Mouse (Mus musculus): ENCODE measurements around the gene Eif4e. TPM values are rescaled to one million over a fixed set of nuclear protein-coding genes. Genes with fewer than 3 reads are reported as not detected.

Gene Eif4e
- polyA plus RNA-seq, 1 experiment from 2014 or later: 326 TPM

GRCm38 (mm10) chr3:138530578-138531478, 4.8 kb downstream of the Eif4e start:
- Histone ChIP-seq H3K4me1 (replicated peaks; ENCODE audit: control insufficient read depth, insufficient read depth, low read length) (peaks cover 26% of the 10 kb centered on the region), H3K27ac (ENCODE audit: low read length) (0 out of 2 replicates have a peak overlapping the region, but pooled peaks have one; percentile 13), H3K36me3 (ENCODE audit: control insufficient read depth, insufficient read depth, low read length) (no peaks in the 10 kb centered on the region), H3K4me2 (ENCODE audit: low read depth, low read length) (no peak overlapping the region), H3K9ac (ENCODE audit: low read length) (no peak overlapping the region), H3K27me3 (ENCODE audit: control insufficient read depth, insufficient read depth, low read depth, low read length) (no peaks in the 10 kb centered on the region), H3K9me3 (ENCODE audit: control insufficient read depth, low read length) (no peaks in the 10 kb centered on the region), H3K4me3 (ENCODE audit: low read length) (no peak overlapping the region)
- ATAC-seq (ENCODE audit: low read depth): no peak
- WGBS: 50% methylated on average over 8 of the region's 8 CpGs

- 38% methylated on average over 12 of the region's 12 CpGs for WGBS
- no peak for ATAC-seq (ENCODE audit: low read depth)
- H3K9ac ChIP-seq (ENCODE audit: low read length): no peak overlapping the region
- H3K36me3 ChIP-seq (ENCODE audit: control insufficient read depth, insufficient read depth, low read length): peaks cover 3% of the 10 kb centered on the region; the same call in 1 of the 2 replicates
- no peaks in the 10 kb centered on the region for H3K27me3 ChIP-seq (ENCODE audit: control insufficient read depth, insufficient read depth, low read depth, low read length)
- peaks cover 24% of the 10 kb centered on the region for H3K4me1 ChIP-seq (replicated peaks; ENCODE audit: control insufficient read depth, insufficient read depth, low read length)
- no peak overlapping the region for H3K4me3 ChIP-seq (ENCODE audit: low read length)
- no peaks in the 10 kb centered on the region for H3K9me3 ChIP-seq (ENCODE audit: control insufficient read depth, low read length)
- H3K4me2 ChIP-seq (ENCODE audit: low read depth, low read length): 0 out of 2 replicates have a peak overlapping the region, but pooled peaks have one; percentile 10
- H3K27ac ChIP-seq (ENCODE audit: low read length): 0 out of 2 replicates have a peak overlapping the region, but pooled peaks have one; percentile 13
Observed at GRCm38 (mm10) chr3:138531479-138532181, 5.7 kb downstream of the Eif4e start.

GRCm38 (mm10) chr3:138532764-138533163, 6.8 kb downstream of the Eif4e start:
- Histone ChIP-seq H3K4me1 (replicated peaks; ENCODE audit: control insufficient read depth, insufficient read depth, low read length) (peaks cover 24% of the 10 kb centered on the region), H3K9ac (ENCODE audit: low read length) (no peak overlapping the region), H3K4me2 (ENCODE audit: low read depth, low read length) (no peak overlapping the region), H3K27ac (ENCODE audit: low read length) (no peak overlapping the region), H3K36me3 (ENCODE audit: control insufficient read depth, insufficient read depth, low read length) (peaks cover 3% of the 10 kb centered on the region; the same call in 1 of the 2 replicates), H3K27me3 (ENCODE audit: control insufficient read depth, insufficient read depth, low read depth, low read length) (no peaks in the 10 kb centered on the region), H3K4me3 (ENCODE audit: low read length) (no peak overlapping the region), H3K9me3 (ENCODE audit: control insufficient read depth, low read length) (no peaks in the 10 kb centered on the region)
- 43% methylated on average over 2 of the region's 2 CpGs for WGBS
- ATAC-seq (ENCODE audit: low read depth): no peak

GRCm38 (mm10) chr3:138536031-138536430, 10.1 kb downstream of the Eif4e start:
- WGBS: 80% methylated on average over 2 of the region's 2 CpGs

GRCm38 (mm10) chr3:138542621-138543020, 16.6 kb downstream of the Eif4e start:
- WGBS: 49% methylated on average over 3 of the region's 3 CpGs
- ATAC-seq (ENCODE audit: low read depth): no peak

More at GRCm38 (mm10) chr3:138536031-138536430, 10.1 kb downstream of the Eif4e start:
- no peaks in the 10 kb centered on the region for H3K9me3 ChIP-seq (ENCODE audit: control insufficient read depth, low read length)
- H3K36me3 ChIP-seq (ENCODE audit: control insufficient read depth, insufficient read depth, low read length): peaks cover 3% of the 10 kb centered on the region; the same call in 1 of the 2 replicates
- H3K27me3 ChIP-seq (ENCODE audit: control insufficient read depth, insufficient read depth, low read depth, low read length): no peaks in the 10 kb centered on the region
- H3K4me2 ChIP-seq (ENCODE audit: low read depth, low read length): no peak overlapping the region
- no peak overlapping the region for H3K27ac ChIP-seq (ENCODE audit: low read length)
- H3K4me1 ChIP-seq (replicated peaks; ENCODE audit: control insufficient read depth, insufficient read depth, low read length): peaks cover 10% of the 10 kb centered on the region
- ATAC-seq (ENCODE audit: low read depth): no peak
- no peak overlapping the region for H3K4me3 ChIP-seq (ENCODE audit: low read length)
- H3K9ac ChIP-seq (ENCODE audit: low read length): no peak overlapping the region

GRCm38 (mm10) chr3:138544117-138544516, 18.1 kb downstream of the Eif4e start:
- H3K27ac ChIP-seq (ENCODE audit: low read length): no peak overlapping the region
- WGBS: 80% methylated on average over 4 of the region's 4 CpGs
- H3K27me3 ChIP-seq (ENCODE audit: control insufficient read depth, insufficient read depth, low read depth, low read length): no peaks in the 10 kb centered on the region
- H3K4me1 ChIP-seq (replicated peaks; ENCODE audit: control insufficient read depth, insufficient read depth, low read length): peaks cover 10% of the 10 kb centered on the region; the same call in 1 of the 2 replicates
- no peak overlapping the region for H3K4me2 ChIP-seq (ENCODE audit: low read depth, low read length)
- H3K9ac ChIP-seq (ENCODE audit: low read length): no peak overlapping the region
- H3K9me3 ChIP-seq (ENCODE audit: control insufficient read depth, low read length): no peaks in the 10 kb centered on the region
- no peak overlapping the region for H3K4me3 ChIP-seq (ENCODE audit: low read length)
- no peak for ATAC-seq (ENCODE audit: low read depth)
- no peaks in the 10 kb centered on the region for H3K36me3 ChIP-seq (ENCODE audit: control insufficient read depth, insufficient read depth, low read length)

More at GRCm38 (mm10) chr3:138542621-138543020, 16.6 kb downstream of the Eif4e start:
- no peak overlapping the region for H3K9ac ChIP-seq (ENCODE audit: low read length)
- no peaks in the 10 kb centered on the region for H3K27me3 ChIP-seq (ENCODE audit: control insufficient read depth, insufficient read depth, low read depth, low read length)
- peaks cover 10% of the 10 kb centered on the region; the same call in 1 of the 2 replicates for H3K4me1 ChIP-seq (replicated peaks; ENCODE audit: control insufficient read depth, insufficient read depth, low read length)
- no peaks in the 10 kb centered on the region for H3K36me3 ChIP-seq (ENCODE audit: control insufficient read depth, insufficient read depth, low read length)
- no peak overlapping the region for H3K27ac ChIP-seq (ENCODE audit: low read length)
- H3K9me3 ChIP-seq (ENCODE audit: control insufficient read depth, low read length): no peaks in the 10 kb centered on the region
- H3K4me2 ChIP-seq (ENCODE audit: low read depth, low read length): no peak overlapping the region
- H3K4me3 ChIP-seq (ENCODE audit: low read length): no peak overlapping the region

GRCm38 (mm10) chr3:138546678-138547077, 20.7 kb downstream of the Eif4e start:
- WGBS: 87% methylated on average over 2 of the region's 2 CpGs
- Histone ChIP-seq H3K27me3 (ENCODE audit: control insufficient read depth, insufficient read depth, low read depth, low read length) (no peaks in the 10 kb centered on the region), H3K4me3 (ENCODE audit: low read length) (no peak overlapping the region), H3K9ac (ENCODE audit: low read length) (no peak overlapping the region), H3K4me1 (replicated peaks; ENCODE audit: control insufficient read depth, insufficient read depth, low read length) (peaks cover 3% of the 10 kb centered on the region; the same call in 1 of the 2 replicates), H3K36me3 (ENCODE audit: control insufficient read depth, insufficient read depth, low read length) (peaks cover 11% of the 10 kb centered on the region), H3K9me3 (ENCODE audit: control insufficient read depth, low read length) (no peaks in the 10 kb centered on the region), H3K27ac (ENCODE audit: low read length) (no peak overlapping the region), H3K4me2 (ENCODE audit: low read depth, low read length) (no peak overlapping the region)
- ATAC-seq (ENCODE audit: low read depth): no peak

GRCm38 (mm10) chr3:138549045-138549444, 23.1 kb downstream of the Eif4e start:
- ATAC-seq (ENCODE audit: low read depth): peak; percentile 69

More at GRCm38 (mm10) chr3:138549045-138549444, 23.1 kb downstream of the Eif4e start:
- Histone ChIP-seq H3K9me3 (ENCODE audit: control insufficient read depth, low read length) (no peaks in the 10 kb centered on the region), H3K4me3 (ENCODE audit: low read length) (no peak overlapping the region), H3K4me2 (ENCODE audit: low read depth, low read length) (no peak overlapping the region), H3K4me1 (replicated peaks; ENCODE audit: control insufficient read depth, insufficient read depth, low read length) (no peaks in the 10 kb centered on the region), H3K27ac (ENCODE audit: low read length) (0 out of 2 replicates have a peak overlapping the region, but pooled peaks have one; percentile 47), H3K36me3 (ENCODE audit: control insufficient read depth, insufficient read depth, low read length) (peaks cover 11% of the 10 kb centered on the region), H3K27me3 (ENCODE audit: control insufficient read depth, insufficient read depth, low read depth, low read length) (no peaks in the 10 kb centered on the region), H3K9ac (ENCODE audit: low read length) (no peak overlapping the region)
- WGBS: 28% methylated on average over 4 of the region's 4 CpGs

All from lung, embryonic 16.5 days (tissue).